Mouse (Mus musculus) CH12.LX (cell line): Measurements from ENCODE around the gene Cep250. TPM values are rescaled to one million over a fixed set of nuclear protein-coding genes. Genes with fewer than 3 reads are reported as not detected.

Source experiments
- DNase-seq: peaks from one replicate; pipeline ENCODE4 v3.0.0-alpha.2; 2013; ENCODE audit errors: extremely low read depth
- H3K27ac ChIP-seq: 2 replicates; pipeline ENCODE4 v1.5.1; 2012; ENCODE audit warnings: low read depth, mild to moderate bottlenecking, control low read depth, moderate library complexity; ENCODE audit not compliant: insufficient read depth
- H3K27me3 ChIP-seq: replicated peaks from 2 replicates; pipeline ENCODE3; 2012; ENCODE audit warnings: inconsistent platforms
- H3K36me3 ChIP-seq, 2 experiments: replicated peaks in 1 of 2; 2 replicates each; pipeline versions ENCODE3 to v1.6.1; 2012; ENCODE audit warnings: inconsistent platforms in 1 of 2, low read length in 1 of 2, mild to moderate bottlenecking in 1 of 2, mixed read lengths in 1 of 2, moderate library complexity in 1 of 2; ENCODE audit not compliant: control insufficient read depth in 1 of 2, insufficient read depth in 1 of 2
- H3K4me1 ChIP-seq, 2 experiments: 2 replicates each; pipeline ENCODE4 v1.6.1; 2012; ENCODE audit warnings: inconsistent platforms in 1 of 2, moderate library complexity in 1 of 2; ENCODE audit not compliant: insufficient read depth in 2 of 2, control insufficient read depth in 1 of 2
- H3K4me2 ChIP-seq: 2 replicates; pipeline ENCODE4 v1.6.1; 2012; ENCODE audit warnings: low read depth, mild to moderate bottlenecking, control low read depth; ENCODE audit not compliant: poor library complexity, insufficient read depth, severe bottlenecking
- H3K4me3 ChIP-seq, 3 experiments: fragments of 150-350 bp in 1 of 3; sonication (generic) in 1 of 3; replicated peaks in 1 of 3; 2 replicates each; pipeline versions ENCODE3 to v1.5.1; 2011 to 2012; ENCODE audit warnings: low read depth in 2 of 3, low read length in 2 of 3, mild to moderate bottlenecking in 2 of 3, moderate library complexity in 2 of 3, control low read depth in 1 of 3, improper control_type of control experiment in 1 of 3, inconsistent platforms in 1 of 3, mixed read lengths in 1 of 3; ENCODE audit not compliant: poor library complexity in 1 of 3
- H3K79me2 ChIP-seq: replicated peaks from 2 replicates; pipeline ENCODE4 v1.6.1; 2012; ENCODE audit warnings: mild to moderate bottlenecking, moderate library complexity; ENCODE audit not compliant: control insufficient read depth, poor library complexity, insufficient read depth, severe bottlenecking; ENCODE audit errors: extremely low read depth
- H3K9ac ChIP-seq: 2 replicates; pipeline ENCODE4 v1.6.1; 2012; ENCODE audit warnings: low read depth, mild to moderate bottlenecking, control low read depth, moderate library complexity; ENCODE audit not compliant: insufficient read depth
- H3K9me3 ChIP-seq: replicated peaks from 2 replicates; pipeline ENCODE3; 2012; ENCODE audit warnings: low read length, inconsistent platforms, mixed read lengths
- BHLHE40 ChIP-seq: IDR thresholded peaks from 2 replicates; pipeline ENCODE4 v1.6.1; 2011; ENCODE audit warnings: mild to moderate bottlenecking, low read depth, low read length, improper control_type of control experiment
- CTCF ChIP-seq, 2 experiments: IDR thresholded peaks in 1 of 2; conservative IDR thresholded peaks in 1 of 2; 2 replicates each; pipeline ENCODE4 v1.5.1; 2011 to 2012; ENCODE audit warnings: low read depth in 2 of 2, low read length in 2 of 2, improper control_type of control experiment in 1 of 2, inconsistent platforms in 1 of 2, mild to moderate bottlenecking in 1 of 2, moderate library complexity in 1 of 2
- E2F4 ChIP-seq: IDR thresholded peaks from 2 replicates; pipeline ENCODE4 v1.6.1; 2011; ENCODE audit warnings: low read depth, low read length, improper control_type of control experiment; ENCODE audit not compliant: insufficient replicate concordance
- ELF1 ChIP-seq: IDR thresholded peaks from 2 replicates; pipeline ENCODE4 v1.6.1; 2014; ENCODE audit warnings: low read depth, mild to moderate bottlenecking, inconsistent platforms, low read length, improper control_type of control experiment
- EP300 ChIP-seq: IDR thresholded peaks from 2 replicates; pipeline ENCODE4 v1.6.1; 2011; ENCODE audit warnings: low read length, improper control_type of control experiment
- ETS1 ChIP-seq: conservative IDR thresholded peaks from 2 replicates; pipeline ENCODE4 v1.6.1; 2012; ENCODE audit warnings: low read depth, mild to moderate bottlenecking, inconsistent platforms, low read length, improper control_type of control experiment, moderate library complexity
- HCFC1 ChIP-seq: IDR thresholded peaks from 2 replicates; pipeline ENCODE4 v1.6.1; 2012; ENCODE audit warnings: low read depth, mild to moderate bottlenecking, inconsistent platforms, low read length, improper control_type of control experiment
- JUN ChIP-seq: IDR thresholded peaks from 2 replicates; pipeline ENCODE4 v1.6.1; 2011; ENCODE audit warnings: low read depth, mild to moderate bottlenecking, low read length, improper control_type of control experiment, moderate library complexity; ENCODE audit not compliant: insufficient read depth
- MAFK ChIP-seq: IDR thresholded peaks from 2 replicates; pipeline ENCODE4 v1.6.1; 2011; ENCODE audit warnings: low read length, improper control_type of control experiment; ENCODE audit not compliant: insufficient replicate concordance
- MAX ChIP-seq: IDR thresholded peaks from 2 replicates; pipeline ENCODE4 v1.6.1; 2011; ENCODE audit warnings: low read length, improper control_type of control experiment
- MEF2A ChIP-seq: IDR thresholded peaks from 2 replicates; pipeline ENCODE4 v1.6.1; 2014; ENCODE audit warnings: low read depth, mild to moderate bottlenecking, inconsistent platforms, low read length, improper control_type of control experiment, borderline replicate concordance
- MYC ChIP-seq: IDR thresholded peaks from 2 replicates; pipeline ENCODE4 v1.6.1; 2011; ENCODE audit warnings: low read depth, mild to moderate bottlenecking, improper control_type of control experiment, low read length
- NELFE ChIP-seq: IDR thresholded peaks from 2 replicates; pipeline ENCODE4 v1.6.1; 2011; ENCODE audit warnings: low read depth, low read length, improper control_type of control experiment
- NRF1 ChIP-seq: IDR thresholded peaks from 2 replicates; pipeline ENCODE4 v1.6.1; 2014; ENCODE audit warnings: low read depth, mild to moderate bottlenecking, inconsistent platforms, low read length, improper control_type of control experiment, moderate library complexity
- PAX5 ChIP-seq: IDR thresholded peaks from 2 replicates; pipeline ENCODE4 v1.6.1; 2012; ENCODE audit warnings: low read length, inconsistent platforms, mixed read lengths
- POLR2A ChIP-seq: IDR thresholded peaks from 2 replicates; pipeline ENCODE4 v1.6.1; 2011; ENCODE audit warnings: low read depth, mild to moderate bottlenecking, improper control_type of control experiment, low read length
- POLR2AphosphoS2 ChIP-seq: IDR thresholded peaks from 2 replicates; pipeline ENCODE4 v1.6.1; 2011; ENCODE audit warnings: low read depth, low read length, improper control_type of control experiment
- RAD21 ChIP-seq: IDR thresholded peaks from 2 replicates; pipeline ENCODE4 v1.6.1; 2011; ENCODE audit warnings: low read depth, mild to moderate bottlenecking, low read length, improper control_type of control experiment, moderate library complexity
- RCOR1 ChIP-seq: conservative IDR thresholded peaks from 2 replicates; pipeline ENCODE4 v1.6.1; 2012; ENCODE audit warnings: low read depth, mild to moderate bottlenecking, inconsistent platforms, low read length, improper control_type of control experiment
- USF1 ChIP-seq: IDR thresholded peaks from 2 replicates; pipeline ENCODE4 v1.6.1; 2014; ENCODE audit warnings: low read depth, mild to moderate bottlenecking, inconsistent platforms, low read length, improper control_type of control experiment
- ZC3H11A ChIP-seq: IDR thresholded peaks from 2 replicates; pipeline ENCODE4 v1.6.1; 2012; ENCODE audit warnings: low read depth, mild to moderate bottlenecking, inconsistent platforms, low read length, improper control_type of control experiment
- ZNF384 ChIP-seq: IDR thresholded peaks from 2 replicates; pipeline ENCODE4 v1.6.1; 2012; ENCODE audit warnings: low read depth, low read length, improper control_type of control experiment, inconsistent platforms
- dilution Hi-C: fragments of 300-500 bp; cut with MboI; formaldehyde crosslinking; loops from 2 replicates; pipeline ENCODE4 v1.14.3; 2020; ENCODE audit warnings: low sequenced_read_pairs; ENCODE audit not compliant: extremely low pct_unique_long_range_greater_than_20kb, extremely low pct_ligation_motif_present
- in situ Hi-C: fragments of 300-500 bp; cut with MboI; formaldehyde crosslinking; loops from 3 replicates; pipeline ENCODE4 v1.14.3; 2019; ENCODE audit warnings: low sequenced_read_pairs, low pct_ligation_motif_present, low pct_unique_long_range_greater_than_20kb, mixed read lengths
- polyA plus RNA-seq: library from polyadenylated mRNA; unstranded; fragments of >175 nt; gene quantifications from 2 replicates; pipeline ENCODE4 v1.2.1, GENCODE M21; 2012; ENCODE audit warnings: low read depth; ENCODE audit not compliant: insufficient read length
- total RNA-seq, 2 experiments: library from RNA; depleted of rRNA; stranded (reverse); fragments of 300-350 nt in 1 of 2; fragments of >200 nt in 1 of 2; gene quantifications; 2 replicates each; pipeline ENCODE4 v1.2.3; 2012 to 2014

The Cep250 gene
- total and polyA plus RNA-seq, 3 experiments, result 13.5 to 29.1 (median 25.8) TPM

GRCm38 (mm10) chr2:155940681-155941080 lies 15.6 kb upstream of the Cep250 start, which contains the start of gene Gm15557:
Gene Gm15557, plus strand, starts transcription at chr2:155940728.
- no peak within 1 kb of the TSS for H3K4me2 ChIP-seq
- H3K79me2 ChIP-seq, result no peaks in the 10 kb centered on the region
- dilution Hi-C loops (no loop called here), in situ Hi-C loops (loop anchor here (5.0 to 25.0 kb wide), 2 partner anchors 88 to 253 kb away; partner anchors contain the start of gene Trpc4ap)
- no peak within 1 kb of the TSS for H3K27ac ChIP-seq
- DNase-seq, result no peak
- H3K9me3 ChIP-seq, result no peaks in the 10 kb centered on the region
- H3K4me3 ChIP-seq, result no peak within 1 kb of the TSS
- TF ChIP-seq CTCF (conservative IDR thresholded peaks at IDR 0.05 in 1 of 2, IDR thresholded peaks at IDR 0.05 in 1 of 2; ENCODE audit: low read depth in 2 of 2, low read length in 2 of 2) (no peak), NELFE (no peak), JUN (no peak), POLR2AphosphoS2 (no peak), EP300 (no peak), RAD21 (no peak), E2F4 (no peak), USF1 (no peak), ELF1 (no peak), ZNF384 (no peak), MEF2A (no peak), POLR2A (no peak), MAFK (no peak), PAX5 (no peak), ETS1 (no peak), BHLHE40 (no peak), ZC3H11A (no peak), MYC (no peak)
- no peak within 1 kb of the TSS for H3K9ac ChIP-seq
- H3K4me1 ChIP-seq, result peaks cover 0 to 7% of the 10 kb centered on the region in 2 experiments; a peak in 3 of 4 replicates
- H3K36me3 ChIP-seq, result no peaks in the 10 kb centered on the region
- no peaks in the 10 kb centered on the region for H3K27me3 ChIP-seq

- H3K9ac ChIP-seq, result no peak overlapping the region
- no peak overlapping the region for H3K27ac ChIP-seq
- no peak for DNase-seq
- H3K27me3 ChIP-seq, result peaks cover 1% of the 10 kb centered on the region
- dilution Hi-C loops, result no loop called here
- no peak overlapping the region for H3K4me3 ChIP-seq
- no peaks in the 10 kb centered on the region for H3K36me3 ChIP-seq
- H3K9me3 ChIP-seq, result no peaks in the 10 kb centered on the region
- in situ Hi-C loops, result loop anchor here (5.0 to 25.0 kb wide), 2 partner anchors 90 to 255 kb away; partner anchors contain the start of gene Trpc4ap
- peaks cover 0 to 7% of the 10 kb centered on the region in 2 experiments; a peak in 3 of 4 replicates for H3K4me1 ChIP-seq
- TF ChIP-seq RCOR1 (no peak), NRF1 (no peak), MAX (no peak), ETS1 (no peak), PAX5 (no peak), RAD21 (no peak), JUN (no peak), HCFC1 (no peak)
- no peaks in the 10 kb centered on the region for H3K79me2 ChIP-seq
- H3K4me2 ChIP-seq, result no peak overlapping the region
These were observed 14.4 kb upstream of the Cep250 start for GRCm38 (mm10) chr2:155941697-155942442.
